Mouse (Mus musculus): ENCODE measurements around the gene Hoxd1. TPM values are rescaled to one million over a fixed set of nuclear protein-coding genes. Genes with fewer than 3 reads are reported as not detected.
A peak's percentile ranks its signal among the peaks of the same experiment; 100 is the strongest.

Hoxd1 gene
- polyA plus RNA-seq, 1 experiment from 2014 or later, result 0.68 TPM

DNA sequence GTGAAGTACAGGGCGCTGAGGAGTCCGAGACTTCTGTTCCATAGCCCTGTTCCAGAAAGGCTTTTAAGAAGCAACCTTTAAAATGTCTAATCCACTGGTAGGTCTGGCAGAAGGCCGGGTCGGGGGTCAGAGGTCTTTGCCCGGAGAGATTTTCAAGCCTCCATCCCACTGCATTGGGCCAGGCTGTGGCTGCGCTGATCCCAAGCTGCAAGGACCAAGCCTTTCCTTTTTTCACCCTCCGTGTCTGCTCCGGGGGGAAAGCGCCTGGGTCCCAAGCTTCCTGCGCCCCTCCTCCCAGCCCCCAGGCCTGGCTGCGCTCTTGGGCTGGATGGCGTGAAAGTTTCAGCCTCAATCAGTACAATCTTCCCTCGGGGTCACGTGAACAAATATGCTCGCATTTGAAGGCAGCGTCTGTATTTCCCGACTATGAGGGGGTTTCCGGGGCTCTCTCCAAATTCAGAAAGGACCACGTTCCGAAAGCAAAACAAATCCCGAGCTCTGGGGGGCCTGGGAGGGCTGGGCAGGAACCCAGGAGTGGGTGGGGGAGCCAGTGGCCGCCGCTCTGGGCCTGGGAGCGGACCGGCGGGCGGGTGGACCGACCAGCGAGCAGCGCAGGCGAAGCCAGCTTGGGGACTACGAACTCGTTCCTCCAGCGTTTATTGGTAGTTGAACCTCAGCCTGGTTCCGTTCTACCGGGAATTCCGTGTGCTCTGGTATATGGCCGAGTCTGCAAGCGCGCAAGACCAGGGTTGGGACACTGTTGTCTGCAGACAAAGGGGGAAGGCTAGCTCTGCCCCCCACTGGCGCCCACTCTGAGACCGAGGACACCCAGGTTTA lies 26.7 kb upstream of the Hoxd1 start:
- peaks cover 100% of the 10 kb centered on the region for H3K4me1 ChIP-seq
- peaks cover 92% of the 10 kb centered on the region for H3K27me3 ChIP-seq (ENCODE audit: low read depth, poor library complexity, severe bottlenecking)
- H3K4me3 ChIP-seq, result peak overlapping the region; percentile 48
- H3K27ac ChIP-seq, result peak overlapping the region; percentile 80
- peak; percentile 69 for DNase-seq (ENCODE audit: low spot score)
- 1% methylated on average over 42 of the region's 42 CpGs for WGBS
- peaks cover 4% of the 10 kb centered on the region; the same call in 1 of the 2 replicates for H3K36me3 ChIP-seq
- no peaks in the 10 kb centered on the region for H3K9me3 ChIP-seq (replicated peaks)

DNA sequence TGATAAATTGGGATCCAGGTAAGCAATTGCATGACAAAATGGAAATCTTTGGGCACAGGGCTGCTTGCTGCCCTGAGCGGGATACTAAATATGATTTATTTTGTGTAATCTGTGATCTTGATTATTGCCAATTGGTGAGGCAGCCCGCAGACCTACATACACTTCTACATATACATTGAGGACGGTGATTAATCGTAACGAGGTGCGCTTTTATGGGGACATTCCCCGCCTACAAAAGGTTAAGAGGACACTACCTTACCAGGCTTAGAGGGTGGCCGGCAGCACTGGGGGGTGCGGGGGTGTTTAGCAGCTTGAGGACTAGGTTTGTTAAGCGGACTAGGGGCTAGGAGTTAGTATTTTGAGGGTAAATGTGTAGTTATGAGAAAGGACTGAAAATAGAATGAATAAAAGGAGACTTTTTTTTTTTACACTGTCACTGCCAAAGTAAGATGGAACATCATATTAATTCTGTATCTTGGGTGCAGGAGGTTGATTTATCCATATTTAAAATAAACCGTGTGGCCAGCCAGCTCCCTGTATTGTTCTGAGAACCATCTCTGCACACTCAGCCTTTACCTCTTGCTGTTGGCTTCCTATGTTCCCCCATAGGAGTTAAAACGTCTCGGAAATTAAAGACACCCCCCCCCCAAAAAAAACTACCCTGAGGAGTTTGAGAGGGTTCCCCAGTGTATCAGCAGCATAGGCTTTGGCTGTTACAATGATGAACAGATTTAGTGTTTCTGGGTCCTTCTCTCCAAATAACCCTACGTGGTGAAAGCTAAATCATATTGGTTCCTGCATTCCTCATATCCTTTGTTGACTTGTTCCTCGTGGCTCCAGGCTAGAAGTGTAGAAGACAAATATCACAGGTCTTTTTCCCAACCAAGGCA lies 25.8 kb upstream of the Hoxd1 start:
- no peak for DNase-seq (ENCODE audit: low spot score)
- Histone ChIP-seq H3K9me3 (replicated peaks) (no peaks in the 10 kb centered on the region), H3K4me1 (peaks cover 100% of the 10 kb centered on the region), H3K27ac (0 out of 2 replicates have a peak overlapping the region, but pooled peaks have one; percentile 80), H3K27me3 (ENCODE audit: low read depth, poor library complexity, severe bottlenecking) (peaks cover 93% of the 10 kb centered on the region), H3K36me3 (peaks cover under 1% of the 10 kb centered on the region; the same call in 1 of the 2 replicates), H3K4me3 (peak overlapping the region; percentile 48)
- WGBS, result 7% methylated on average over 15 of the region's 15 CpGs

DNA sequence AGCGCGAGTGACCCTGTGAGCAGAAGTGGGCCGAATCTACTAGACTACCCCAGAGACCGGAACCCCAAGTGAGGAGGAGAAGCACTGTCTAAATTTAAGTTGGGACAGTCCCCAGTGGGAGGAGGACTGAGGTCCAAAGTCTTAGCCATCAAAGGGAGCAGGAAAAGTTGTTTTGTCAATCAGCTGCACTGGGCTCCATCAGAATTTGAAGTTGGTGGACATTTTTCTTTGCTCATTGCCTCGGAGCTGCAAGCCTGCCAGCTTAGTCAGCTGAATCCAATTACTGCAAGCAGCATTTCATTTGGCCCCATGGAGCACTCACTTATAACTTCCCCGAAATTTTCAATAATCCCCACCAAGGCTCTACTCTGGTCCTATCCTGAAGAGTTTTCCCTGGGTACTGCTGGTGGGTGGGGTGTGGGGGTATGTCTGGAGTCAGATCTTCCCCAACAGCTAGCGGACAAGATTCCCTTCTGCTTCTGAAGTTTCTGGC lies 25.2 kb upstream of the Hoxd1 start:
- DNase-seq (ENCODE audit: low spot score), result peak; percentile 63
- 11% methylated on average over 7 of the region's 7 CpGs for WGBS

DNA sequence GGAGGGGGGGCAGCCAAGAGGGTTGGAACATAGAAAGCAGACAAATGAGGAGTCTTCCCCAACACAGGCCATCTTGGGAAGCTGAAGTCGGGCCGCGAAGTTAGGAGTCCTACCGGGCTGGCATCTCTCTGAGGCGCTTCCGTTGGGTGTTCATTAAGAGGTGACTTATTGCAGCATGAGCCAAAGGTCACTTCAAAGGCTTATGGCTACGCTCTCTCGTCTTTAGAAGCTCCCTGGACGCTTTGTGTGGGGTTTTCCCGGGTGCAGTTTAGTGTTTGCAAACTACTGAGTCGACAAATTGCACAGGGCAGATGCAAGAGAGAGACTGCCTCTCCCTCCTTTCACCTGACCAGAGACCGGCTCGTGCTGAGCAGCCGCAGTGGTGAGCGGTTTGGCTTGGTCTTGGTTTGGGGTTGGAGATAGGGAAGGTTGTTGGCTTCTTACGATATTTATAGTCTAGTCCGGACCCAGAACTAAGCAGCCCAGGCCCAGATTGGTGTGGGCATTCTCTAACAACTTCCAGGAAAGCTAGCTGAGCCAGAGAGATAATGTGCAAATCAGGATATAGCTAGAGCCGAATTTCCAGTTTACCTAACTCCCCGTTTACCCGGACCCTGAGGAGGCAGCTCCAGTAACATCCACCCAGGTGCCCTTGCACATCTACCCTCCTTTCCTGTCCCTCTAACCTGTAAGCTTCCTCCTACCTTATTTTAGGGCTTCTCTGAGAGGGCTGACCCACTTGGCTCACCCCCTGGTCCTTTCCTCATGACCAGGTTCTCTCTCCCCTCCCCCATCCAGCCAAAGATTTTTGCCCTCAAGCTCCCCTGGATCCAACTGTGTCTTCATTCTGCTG lies 23.9 kb upstream of the Hoxd1 start:
- Histone ChIP-seq H3K4me3 (peak overlapping the region; percentile 2), H3K27me3 (ENCODE audit: low read depth, poor library complexity, severe bottlenecking) (peaks cover 99% of the 10 kb centered on the region), H3K27ac (no peak overlapping the region; the same call in 1 of the 2 replicates), H3K36me3 (no peaks in the 10 kb centered on the region), H3K4me1 (peaks cover 81% of the 10 kb centered on the region), H3K9me3 (replicated peaks) (no peaks in the 10 kb centered on the region)
- under 1% methylated on average over 20 of the region's 20 CpGs for WGBS
- DNase-seq (ENCODE audit: low spot score), result peak; percentile 65

More for the DNA sequence above, 25.2 kb upstream of the Hoxd1 start:
- Histone ChIP-seq H3K27me3 (ENCODE audit: low read depth, poor library complexity, severe bottlenecking) (peaks cover 94% of the 10 kb centered on the region), H3K9me3 (replicated peaks) (no peaks in the 10 kb centered on the region), H3K4me1 (peaks cover 94% of the 10 kb centered on the region), H3K4me3 (peak overlapping the region; percentile 15), H3K27ac (0 out of 2 replicates have a peak overlapping the region, but pooled peaks have one; percentile 27), H3K36me3 (no peaks in the 10 kb centered on the region)

DNA sequence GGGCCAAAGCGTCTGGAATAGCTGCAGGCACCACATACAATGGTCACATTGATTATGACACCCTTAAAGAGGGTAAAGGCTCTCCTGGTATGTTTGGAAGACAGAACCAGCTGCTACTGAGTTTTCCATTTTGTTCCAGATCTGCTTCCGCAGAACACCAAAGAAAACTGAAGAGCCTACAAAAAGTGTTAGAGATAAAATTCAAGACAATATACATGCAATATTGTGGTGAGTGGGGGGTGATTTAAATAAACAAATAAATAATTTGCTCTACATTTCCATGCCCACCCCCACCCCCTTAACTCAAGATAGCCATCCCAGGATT lies 23.3 kb upstream of the Hoxd1 start:
- 6% methylated on average over 2 of the region's 2 CpGs for WGBS
- no peaks in the 10 kb centered on the region for H3K9me3 ChIP-seq (replicated peaks)
- H3K36me3 ChIP-seq, result 0 out of 2 replicates have a peak, but pooled peaks cover 3% of the 10 kb centered on the region
- no peak overlapping the region for H3K27ac ChIP-seq
- H3K27me3 ChIP-seq (ENCODE audit: low read depth, poor library complexity, severe bottlenecking), result peaks cover 100% of the 10 kb centered on the region
- H3K4me3 ChIP-seq, result peak overlapping the region; percentile 2; the same call in 1 of the 2 replicates
- no peak for DNase-seq (ENCODE audit: low spot score)
- H3K4me1 ChIP-seq, result peaks cover 75% of the 10 kb centered on the region

DNA sequence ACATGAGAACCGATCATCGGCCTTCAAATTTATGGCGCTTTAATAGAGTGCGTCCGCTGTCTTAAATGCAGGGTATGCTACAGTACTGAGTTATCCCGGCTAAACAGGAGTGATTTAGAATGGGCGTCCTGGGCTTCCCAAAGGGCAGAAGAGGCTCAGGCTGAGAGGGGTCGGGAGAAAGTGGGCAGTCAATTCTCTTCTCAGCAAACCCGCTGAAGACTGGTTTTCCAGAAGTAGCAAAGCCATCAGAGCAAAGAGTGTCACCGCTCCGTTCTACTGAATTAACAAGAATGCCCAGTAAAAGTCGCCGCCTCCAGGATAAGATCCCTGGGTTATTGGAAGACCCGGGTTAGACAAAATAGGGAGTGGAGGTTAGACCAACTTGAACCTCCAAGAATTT lies 22.9 kb upstream of the Hoxd1 start:
- peaks cover 71% of the 10 kb centered on the region for H3K4me1 ChIP-seq
- DNase-seq (ENCODE audit: low spot score), result peak; percentile 55

DNA sequence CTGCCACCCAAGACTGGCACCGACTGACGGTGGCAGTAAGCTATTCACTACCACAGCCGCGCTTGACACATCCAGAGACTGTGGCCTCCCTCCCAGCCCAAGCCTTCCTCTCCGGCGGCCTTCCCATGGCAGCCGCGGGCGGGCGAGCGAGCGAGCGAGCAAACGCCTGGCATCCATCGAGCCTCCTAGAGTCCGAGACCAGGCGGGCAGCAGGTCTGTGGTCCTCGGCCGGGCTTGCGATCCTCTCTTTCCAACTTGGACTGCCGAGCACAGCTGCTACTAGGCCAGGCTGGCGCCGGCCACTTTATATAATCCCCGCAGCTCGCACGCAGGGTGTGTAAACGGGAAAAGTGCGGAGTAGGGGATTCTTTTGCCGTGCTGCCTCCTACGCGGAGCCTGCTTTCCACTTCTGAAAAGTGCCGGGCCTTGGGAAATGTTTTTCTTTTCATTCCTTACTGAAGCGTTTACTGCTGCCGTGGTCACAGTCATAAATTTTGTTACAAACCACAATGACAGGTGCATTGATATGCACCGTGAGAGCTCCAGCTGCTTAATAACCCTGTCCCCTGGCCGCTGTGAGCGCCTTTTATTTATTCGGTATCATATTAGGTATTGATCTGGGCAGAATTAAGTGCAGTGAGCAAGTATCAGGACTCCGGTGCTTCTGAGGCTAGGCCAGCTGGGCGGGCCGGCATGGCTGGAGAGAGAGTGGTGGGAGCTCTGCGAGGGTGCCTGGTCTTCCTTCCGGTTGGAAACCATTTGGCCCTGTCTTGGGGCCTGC lies 22.3 kb upstream of the Hoxd1 start:
- Histone ChIP-seq H3K36me3 (0 out of 2 replicates have a peak, but pooled peaks cover 3% of the 10 kb centered on the region), H3K27ac (peak overlapping the region; percentile 72), H3K4me3 (peak overlapping the region; percentile 44), H3K27me3 (ENCODE audit: low read depth, poor library complexity, severe bottlenecking) (peaks cover 100% of the 10 kb centered on the region), H3K9me3 (replicated peaks) (no peaks in the 10 kb centered on the region), H3K4me1 (peaks cover 70% of the 10 kb centered on the region)
- peak; percentile 68 for DNase-seq (ENCODE audit: low spot score)
- under 1% methylated on average over 43 of the region's 43 CpGs for WGBS

More for the DNA sequence above, 22.9 kb upstream of the Hoxd1 start:
- H3K9me3 ChIP-seq (replicated peaks), result no peaks in the 10 kb centered on the region
- H3K4me3 ChIP-seq, result peak overlapping the region; percentile 44
- H3K36me3 ChIP-seq, result 0 out of 2 replicates have a peak, but pooled peaks cover 3% of the 10 kb centered on the region
- 2% methylated on average over 14 of the region's 14 CpGs for WGBS
- H3K27me3 ChIP-seq (ENCODE audit: low read depth, poor library complexity, severe bottlenecking), result peaks cover 100% of the 10 kb centered on the region
- no peak overlapping the region for H3K27ac ChIP-seq

DNA sequence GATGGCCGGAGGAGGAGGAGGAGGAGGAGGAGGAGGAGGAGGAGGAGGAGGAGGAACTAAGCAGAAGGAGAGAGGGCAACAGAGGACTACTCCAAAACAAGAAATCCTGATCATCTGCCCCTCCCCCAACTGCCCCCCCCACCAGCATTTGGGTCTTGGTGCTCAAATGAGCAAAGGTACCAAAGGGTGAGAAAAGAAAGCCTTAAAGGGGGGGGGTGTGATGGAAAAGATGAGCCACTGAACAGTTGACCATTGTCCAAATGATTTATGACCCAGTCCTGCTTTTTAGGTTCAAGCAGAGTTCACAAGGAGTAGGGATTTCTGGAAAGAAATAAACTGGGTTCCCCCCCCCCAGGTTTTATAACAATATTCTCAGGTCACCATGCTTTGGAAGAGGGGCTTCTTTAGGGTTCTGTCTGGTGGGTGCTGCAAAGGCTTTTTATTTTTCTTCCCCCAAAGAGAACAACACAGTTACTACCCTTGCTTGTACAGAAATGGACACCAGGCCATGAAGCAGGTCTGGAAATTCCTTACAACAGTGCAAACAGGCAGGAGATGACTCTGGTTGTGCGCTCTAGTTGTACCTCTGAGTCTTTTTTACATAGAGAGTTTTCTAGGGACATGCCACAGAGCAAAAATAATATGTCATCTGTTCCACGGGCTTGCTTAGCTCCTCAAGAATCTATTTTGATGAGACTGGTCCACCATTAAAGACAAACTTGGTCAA lies 21.4 kb upstream of the Hoxd1 start:
- Histone ChIP-seq H3K4me3 (no peak overlapping the region), H3K4me1 (peaks cover 70% of the 10 kb centered on the region), H3K27me3 (ENCODE audit: low read depth, poor library complexity, severe bottlenecking) (peaks cover 100% of the 10 kb centered on the region), H3K27ac (no peak overlapping the region), H3K9me3 (replicated peaks) (no peaks in the 10 kb centered on the region), H3K36me3 (0 out of 2 replicates have a peak, but pooled peaks cover 3% of the 10 kb centered on the region)
- WGBS, result 26% methylated on average over 2 of the region's 3 CpGs
- DNase-seq (ENCODE audit: low spot score), result peak; percentile 38

DNA sequence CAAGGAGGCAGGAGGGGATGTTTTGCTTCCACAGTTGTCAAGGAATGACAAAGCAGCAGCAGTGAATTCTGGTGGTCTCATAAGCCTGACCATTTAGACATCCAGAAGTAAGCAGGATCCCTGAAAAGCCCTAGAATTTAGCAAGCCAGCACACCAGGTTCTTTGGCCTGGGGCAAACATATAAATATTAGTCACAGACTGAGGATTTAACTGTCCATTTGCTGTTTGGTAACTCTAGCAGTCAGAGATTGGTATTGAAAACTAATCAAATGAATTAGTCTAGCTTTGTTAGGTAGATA lies 20.9 kb upstream of the Hoxd1 start:
- H3K4me1 ChIP-seq, result peaks cover 70% of the 10 kb centered on the region
- H3K27ac ChIP-seq, result no peak overlapping the region
- 0 out of 2 replicates have a peak, but pooled peaks cover 3% of the 10 kb centered on the region for H3K36me3 ChIP-seq
- no peaks in the 10 kb centered on the region for H3K9me3 ChIP-seq (replicated peaks)
- H3K4me3 ChIP-seq, result no peak overlapping the region
- H3K27me3 ChIP-seq (ENCODE audit: low read depth, poor library complexity, severe bottlenecking), result peaks cover 100% of the 10 kb centered on the region
- DNase-seq (ENCODE audit: low spot score), result no peak

DNA sequence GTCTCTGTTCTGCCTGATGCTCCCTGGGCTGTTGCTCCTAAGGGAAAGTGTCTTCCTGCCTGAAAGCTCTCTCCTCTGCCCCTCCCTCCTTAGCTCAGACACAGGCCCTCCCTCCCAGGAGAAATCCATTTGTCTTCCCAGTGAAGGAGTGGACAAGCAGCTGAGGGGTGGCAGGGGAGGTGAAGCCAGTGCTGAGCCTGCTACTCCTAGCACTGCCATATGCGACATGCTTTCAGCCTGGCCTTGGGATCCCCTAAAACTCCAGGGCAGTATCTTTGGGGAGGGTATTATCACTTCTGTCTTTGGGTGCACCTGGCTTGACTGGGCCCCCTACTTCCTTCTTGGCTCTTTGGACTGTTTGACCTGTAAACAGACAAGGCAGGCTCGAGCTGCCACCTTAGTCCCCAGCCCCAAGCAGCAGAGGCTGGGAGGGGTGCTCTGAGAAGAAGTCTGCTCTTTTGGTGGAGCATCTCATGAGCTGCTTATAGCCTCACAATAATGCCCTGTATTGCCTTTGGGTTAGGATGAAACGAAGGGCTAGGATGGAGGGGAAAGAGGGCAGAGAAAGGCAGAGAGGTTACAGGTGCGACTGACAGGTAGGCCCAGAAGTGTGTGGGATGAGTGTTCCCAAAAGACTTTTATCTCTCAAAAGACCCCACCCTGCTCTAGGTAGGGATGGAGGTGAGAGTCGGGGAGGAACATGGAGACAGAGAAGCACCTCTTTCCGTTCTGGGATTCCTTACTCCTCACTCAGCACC lies 17.1 kb upstream of the Hoxd1 start:
- peak overlapping the region; percentile 81; the same call in 1 of the 2 replicates for H3K27ac ChIP-seq
- peaks cover 94% of the 10 kb centered on the region for H3K27me3 ChIP-seq (ENCODE audit: low read depth, poor library complexity, severe bottlenecking)
- 0 out of 2 replicates have a peak, but pooled peaks cover 3% of the 10 kb centered on the region for H3K36me3 ChIP-seq
- H3K4me3 ChIP-seq, result no peak overlapping the region
- WGBS, result 6% methylated on average over 6 of the region's 6 CpGs
- peak; percentile 42 for DNase-seq (ENCODE audit: low spot score)
- H3K4me1 ChIP-seq, result peaks cover 69% of the 10 kb centered on the region
- H3K9me3 ChIP-seq (replicated peaks), result no peaks in the 10 kb centered on the region

Measured in limb, embryonic 10.5 days (tissue).